ENCODE assay signal across 8 mouse cellular contexts in genomic region chr5:3289991-3290417, GRCm38 (mm10). TPM values are rescaled to one million over a fixed set of nuclear protein-coding genes. Genes with fewer than 3 reads are reported as not detected.
A peak's percentile ranks its signal among the peaks of the same experiment; 100 is the strongest.
DNase-seq lines count a peak whose midpoint lies in the region; ATAC-seq and TF ChIP-seq lines count a peak whose summit lies in the region.
"Not testable (repeated sequence)": the region's sequence is repeated elsewhere in the genome, so short reads cannot be mapped to it uniquely, and the experiment has no call there.

No protein-coding gene starts in this region.

- not testable (repeated sequence) for H3K27ac ChIP-seq in neural tube, embryonic 12.5 days; stomach, postnatal 0 days (replicated peaks)

- not testable (repeated sequence) for H3K4me2 ChIP-seq in neural tube, embryonic 12.5 days (replicated peaks); stomach, postnatal 0 days (replicated peaks; ENCODE audit: low read depth)

- not testable (repeated sequence) for TF ChIP-seq CTCF in stomach, postnatal 0 days (IDR thresholded peaks at IDR 0.05; ENCODE audit: low read depth)

- intact Hi-C loops in heart, postnatal 14 days (cut with DNase I), result not testable (repeated sequence)

- ATAC-seq in neural tube, embryonic 12.5 days (ENCODE audit: low FRiP score, low read depth), result peak; percentile 48; the same call in 1 of the 2 replicates
- not testable (repeated sequence) for ATAC-seq in stomach, postnatal 0 days (ENCODE audit: low FRiP score, low TSS enrichment)

- H3K9ac ChIP-seq in neural tube, embryonic 12.5 days; stomach, postnatal 0 days (ENCODE audit: low read length): not testable (repeated sequence)

- not testable (repeated sequence) for H3K9me3 ChIP-seq in neural tube, embryonic 12.5 days; stomach, postnatal 0 days (ENCODE audit: control insufficient read depth, low read length)

- H3K4me1 ChIP-seq in neural tube, embryonic 12.5 days; stomach, postnatal 0 days (replicated peaks; ENCODE audit: control insufficient read depth, insufficient read depth): not testable (repeated sequence)

- not testable (repeated sequence) for H3K36me3 ChIP-seq in neural tube, embryonic 12.5 days; stomach, postnatal 0 days (ENCODE audit: control insufficient read depth, insufficient read depth, low read length)

- 17% methylated on average over 8 of the region's 8 CpGs for WGBS in neural tube, embryonic 12.5 days
- WGBS in stomach, postnatal 0 days, result 21% methylated on average over 8 of the region's 8 CpGs

- H3K27me3 ChIP-seq in neural tube, embryonic 12.5 days (replicated peaks); stomach, postnatal 0 days (ENCODE audit: control insufficient read depth, insufficient read depth, low read length): not testable (repeated sequence)

- not testable (repeated sequence) for TF ChIP-seq EP300 in stomach, postnatal 0 days (optimal IDR thresholded peaks at IDR 0.05)

- peak; percentile 35 for DNase-seq in ZHBTc4 (ENCODE audit: low read depth, low spot score)
- DNase-seq in embryo, embryonic 9.5 days (ENCODE audit: extremely low spot score), result peak; percentile 20
- DNase-seq in gastrocnemius, postnatal 10 days, result peak; percentile 7
- peak; percentile 22 to 58 for DNase-seq in heart, postnatal 14 days
- DNase-seq in kidney, postnatal 10 days, result peak; percentile 25
- peak; percentile 33 for DNase-seq in lung, postnatal 14 days
- DNase-seq in stomach, postnatal 0 days (ENCODE audit: low spot score), result peak; percentile 36

- not testable (repeated sequence) for H3K4me3 ChIP-seq in neural tube, embryonic 12.5 days; stomach, postnatal 0 days (ENCODE audit: low read depth, low read length)

RNA-seq across cellular contexts. Expression of gene Cdk6, which starts 51.3 kb away (rescaled TPM):
- total RNA-seq in gastrocnemius, postnatal 10 days (2021), result 1 to 10 TPM; 6.9 to 9.6 TPM
- total RNA-seq in heart, postnatal 14 days (2021), result 10 to 100 TPM; 22.9 to 26.1 TPM
- polyA plus RNA-seq in neural tube, embryonic 12.5 days (2016; fragmentation: Nextera tagmentation; extraction: Ambion mirVana), result 18.5 and 27.5 TPM in 2 replicates
- 15.7 and 16.6 TPM in 2 replicates for polyA plus RNA-seq in stomach, postnatal 0 days (2015; fragmentation: Nextera tagmentation; extraction: Ambion mirVana)
